Mouse (Mus musculus): ENCODE measurements at regions not wholly inside any gene's neighbourhood (a gene's known extent, or its start where the extent isn't known, plus 50 kb on each side); places are given as distances from the start of the nearest gene placed in this dataset.

DNA sequence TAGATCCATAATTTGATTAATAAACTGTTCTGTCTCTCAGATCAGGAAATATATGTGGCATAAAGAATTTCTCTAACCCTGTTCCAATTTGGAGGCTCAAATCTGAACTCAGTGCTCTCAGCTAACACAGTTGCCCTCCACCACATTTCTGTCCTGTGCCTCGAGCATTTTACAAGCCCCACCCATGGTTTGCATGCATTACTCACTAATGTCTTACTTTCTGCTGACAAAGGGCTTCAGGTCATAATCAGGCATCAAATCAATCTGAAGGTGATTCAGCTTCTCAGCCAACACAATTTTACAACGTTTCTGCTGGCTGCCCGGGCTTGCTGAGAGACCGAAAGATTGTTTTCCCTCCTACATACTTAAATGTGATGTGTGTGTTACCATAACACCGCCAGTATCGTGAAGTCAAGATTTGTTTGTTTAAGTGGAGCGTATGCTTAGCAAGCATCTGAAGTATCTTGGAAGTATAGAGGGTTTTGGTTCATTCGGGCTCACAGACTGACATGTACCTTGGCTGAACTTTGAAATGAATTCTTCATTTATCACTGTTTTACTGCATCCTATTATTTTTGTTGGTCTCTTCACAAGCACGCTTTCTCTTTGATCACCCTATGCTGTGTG, 139.9 kb upstream of the Sema3d start:
- ATAC-seq (ENCODE audit: insufficient read depth, low FRiP score, low read depth) = no peak
- no peak overlapping the region for H3K9ac ChIP-seq
- no peaks in the 10 kb centered on the region for H3K9me3 ChIP-seq
- H3K36me3 ChIP-seq = no peaks in the 10 kb centered on the region
- H3K27ac ChIP-seq = no peak overlapping the region
- H3K4me3 ChIP-seq (replicated peaks) = no peak overlapping the region
- H3K27me3 ChIP-seq (replicated peaks) = no peaks in the 10 kb centered on the region
- WGBS = 40% methylated on average over 9 of the region's 9 CpGs
- no peak overlapping the region for H3K4me2 ChIP-seq
- no peaks in the 10 kb centered on the region for H3K4me1 ChIP-seq

DNA sequence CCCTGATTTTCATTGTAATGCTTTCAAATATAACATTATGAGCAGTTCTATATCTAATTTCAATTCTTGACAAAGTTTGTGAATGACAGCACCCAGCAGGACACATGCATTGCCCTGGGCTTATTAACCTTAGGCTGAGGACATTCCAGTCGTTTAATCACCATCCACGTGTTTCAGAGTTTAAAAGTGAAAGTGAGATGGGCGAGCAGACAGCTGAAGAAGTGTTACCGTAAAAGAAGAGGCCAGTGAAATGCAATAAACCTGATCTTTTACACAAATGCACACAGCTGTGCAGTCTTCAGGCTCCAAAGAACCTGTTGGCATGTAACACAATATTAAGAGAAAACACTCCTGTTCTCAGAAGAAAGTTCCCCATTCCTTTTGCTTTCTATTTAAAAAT, 89.5 kb upstream of the Sema3d start:
- 0 out of 2 replicates have a peak overlapping the region, but pooled peaks have one; percentile 4 for H3K4me2 ChIP-seq
- 37% methylated on average over 4 of the region's 4 CpGs for WGBS

DNA sequence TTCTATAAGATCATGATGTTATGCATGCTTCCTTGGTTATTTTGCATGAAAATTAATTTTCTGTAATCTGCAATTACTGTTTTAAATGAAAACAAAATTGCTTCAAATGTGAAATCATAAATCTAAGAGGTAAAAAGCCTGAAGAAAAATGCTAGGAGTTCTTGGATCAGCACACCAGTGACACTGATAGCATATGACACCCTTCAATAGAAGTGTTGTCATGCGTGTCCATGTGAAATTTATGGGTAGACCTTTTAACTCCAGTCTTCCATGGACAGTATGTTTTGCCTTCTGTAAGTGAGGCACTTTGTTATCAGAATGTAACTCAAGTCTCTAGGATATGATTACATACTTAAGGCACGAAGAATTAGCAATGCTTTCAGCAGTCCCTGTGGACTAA, 85.9 kb upstream of the Sema3d start:
- Histone ChIP-seq H3K27ac (no peak overlapping the region), H3K4me2 (no peak overlapping the region), H3K36me3 (no peaks in the 10 kb centered on the region), H3K27me3 (replicated peaks) (no peaks in the 10 kb centered on the region), H3K4me1 (no peaks in the 10 kb centered on the region), H3K9ac (no peak overlapping the region), H3K9me3 (no peaks in the 10 kb centered on the region), H3K4me3 (replicated peaks) (no peak overlapping the region)
- no peak for ATAC-seq (ENCODE audit: insufficient read depth, low FRiP score, low read depth)
- WGBS = 55% methylated on average over 2 of the region's 2 CpGs

More for the DNA sequence above, 89.5 kb upstream of the Sema3d start:
- Histone ChIP-seq H3K4me3 (replicated peaks) (no peak overlapping the region), H3K27ac (no peak overlapping the region), H3K9me3 (no peaks in the 10 kb centered on the region), H3K36me3 (no peaks in the 10 kb centered on the region), H3K27me3 (replicated peaks) (no peaks in the 10 kb centered on the region), H3K9ac (no peak overlapping the region), H3K4me1 (no peaks in the 10 kb centered on the region)
- ATAC-seq (ENCODE audit: insufficient read depth, low FRiP score, low read depth) = no peak

DNA sequence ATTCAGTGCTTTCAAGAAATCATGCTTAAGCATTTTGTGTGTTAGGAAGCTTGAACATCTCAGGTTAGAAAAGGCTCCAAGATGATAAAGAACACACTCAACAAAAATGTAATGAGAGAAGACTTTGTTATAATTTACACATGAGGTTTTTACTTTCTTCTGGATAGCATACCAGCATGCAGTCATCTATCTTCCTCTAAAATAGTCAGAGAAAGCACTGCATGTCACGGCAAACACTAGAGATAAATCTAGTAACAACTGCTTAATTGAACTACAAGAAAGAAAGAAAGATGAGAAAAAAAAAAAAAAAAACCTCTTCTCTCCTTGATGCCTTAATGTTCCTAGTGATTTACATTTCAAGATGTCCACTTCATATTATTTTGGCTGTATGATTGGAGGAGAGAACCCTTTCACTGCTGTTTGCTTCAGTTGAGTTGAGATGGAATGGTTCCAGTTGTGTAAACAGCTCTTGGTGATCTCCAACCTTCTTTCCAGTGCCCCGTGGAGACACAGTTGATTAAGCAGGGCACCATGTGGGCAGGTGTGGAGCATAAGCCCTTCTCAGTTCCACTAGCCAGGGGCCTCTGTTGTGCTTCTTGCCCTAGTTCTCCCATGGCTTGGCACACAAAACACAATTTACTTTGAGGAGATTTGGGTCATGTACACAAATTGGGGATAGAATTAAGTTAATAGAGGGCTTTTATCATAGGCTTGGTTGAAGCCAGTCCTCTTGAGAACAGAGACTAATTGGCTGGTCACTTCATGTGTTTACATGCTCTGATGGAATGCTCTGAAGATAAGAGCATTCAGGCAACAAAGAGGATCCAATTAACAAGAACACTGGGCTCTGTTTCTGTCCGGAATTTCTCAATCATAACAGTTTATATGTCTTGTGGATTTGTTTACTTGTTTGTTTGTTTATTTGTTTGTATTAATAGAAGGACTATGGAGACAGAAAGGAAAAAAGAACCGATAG, 81.1 kb upstream of the Sema3d start:
- no peak for ATAC-seq (ENCODE audit: insufficient read depth, low FRiP score, low read depth)
- Histone ChIP-seq H3K27ac (no peak overlapping the region), H3K9me3 (no peaks in the 10 kb centered on the region), H3K4me2 (no peak overlapping the region), H3K27me3 (replicated peaks) (no peaks in the 10 kb centered on the region), H3K4me3 (replicated peaks) (no peak overlapping the region), H3K9ac (no peak overlapping the region), H3K36me3 (no peaks in the 10 kb centered on the region), H3K4me1 (no peaks in the 10 kb centered on the region)
- 39% methylated on average over 4 of the region's 4 CpGs for WGBS

DNA sequence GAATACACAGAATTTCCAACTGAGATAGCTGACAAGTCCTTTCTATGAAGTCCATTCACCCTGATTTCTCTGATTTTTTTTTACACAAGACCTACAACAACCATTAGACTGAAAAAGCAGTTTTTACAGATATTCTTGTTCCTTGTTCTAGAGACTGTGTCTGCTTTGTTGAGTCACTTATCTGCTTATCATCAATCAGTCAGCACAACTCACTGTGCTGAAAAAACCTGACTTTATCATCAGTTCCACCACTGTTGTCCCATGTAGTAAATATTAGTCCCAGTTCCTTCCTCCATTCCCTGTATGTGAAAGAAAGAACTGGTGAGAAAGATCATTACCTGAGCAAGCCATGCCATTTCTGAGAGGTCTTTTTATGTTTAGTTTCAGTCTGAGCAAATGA, 73.8 kb upstream of the Sema3d start:
- H3K4me1 ChIP-seq = no peaks in the 10 kb centered on the region
- H3K27ac ChIP-seq = no peak overlapping the region
- no peak overlapping the region for H3K9ac ChIP-seq
- no peaks in the 10 kb centered on the region for H3K27me3 ChIP-seq (replicated peaks)
- H3K4me3 ChIP-seq (replicated peaks) = no peak overlapping the region
- H3K4me2 ChIP-seq = no peak overlapping the region
- H3K36me3 ChIP-seq = no peaks in the 10 kb centered on the region
- no peaks in the 10 kb centered on the region for H3K9me3 ChIP-seq
- no peak for ATAC-seq (ENCODE audit: insufficient read depth, low FRiP score, low read depth)

DNA sequence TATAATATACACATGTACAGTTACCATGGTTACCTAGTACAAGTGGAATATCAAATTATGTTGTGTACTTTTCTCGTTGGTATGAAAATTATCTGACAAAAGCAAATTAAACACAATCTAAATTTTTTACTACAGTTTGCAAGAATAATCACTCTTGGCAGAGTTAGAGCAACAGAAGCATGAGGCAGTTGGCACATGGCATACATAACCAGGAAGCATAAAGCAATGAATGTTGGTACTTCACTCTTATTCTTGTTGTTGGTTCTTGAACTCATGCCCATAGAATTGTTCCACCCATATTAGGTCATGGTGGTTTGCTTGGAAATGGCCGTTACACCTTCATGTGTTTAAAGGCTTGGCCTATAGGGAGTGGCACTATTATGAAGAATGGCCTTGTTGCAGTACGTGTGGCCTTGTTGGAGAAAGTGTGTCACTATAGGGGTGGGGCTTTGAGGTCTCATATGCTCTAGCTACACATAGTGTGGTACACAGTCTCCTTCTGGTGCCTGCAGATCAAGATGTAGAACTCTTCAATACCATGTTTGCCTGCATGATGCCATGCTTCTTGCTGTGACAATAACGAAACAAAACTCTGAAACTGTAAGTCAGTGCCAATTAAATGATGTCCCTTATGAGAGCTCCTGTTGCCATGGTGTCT, 50.4 kb upstream of the Sema3d start:
- no peak overlapping the region for H3K27ac ChIP-seq
- H3K27me3 ChIP-seq (replicated peaks) = no peaks in the 10 kb centered on the region
- no peaks in the 10 kb centered on the region for H3K36me3 ChIP-seq
- WGBS = 75% methylated on average over 4 of the region's 4 CpGs
- H3K9ac ChIP-seq = no peak overlapping the region
- H3K9me3 ChIP-seq = no peaks in the 10 kb centered on the region
- no peaks in the 10 kb centered on the region for H3K4me1 ChIP-seq
- no peak for ATAC-seq (ENCODE audit: insufficient read depth, low FRiP score, low read depth)
- H3K4me2 ChIP-seq = no peak overlapping the region
- H3K4me3 ChIP-seq (replicated peaks) = no peak overlapping the region
